Mouse (Mus musculus) megakaryocyte, embryonic 14.5 days (primary cell): ENCODE measurements around the gene Naip5. TPM values are rescaled to one million over a fixed set of nuclear protein-coding genes. Genes with fewer than 3 reads are reported as not detected.
"Not testable (repeated sequence)": the region's sequence is repeated elsewhere in the genome, so short reads cannot be mapped to it uniquely, and the experiment has no call there.

Experiments used
- H3K27me3 ChIP-seq: replicated peaks from 2 replicates; pipeline ENCODE3; 2012; ENCODE audit warnings: inconsistent platforms
- H3K36me3 ChIP-seq: replicated peaks from 2 replicates; pipeline ENCODE3; 2012; ENCODE audit warnings: low read length, inconsistent platforms, mixed read lengths
- H3K4me1 ChIP-seq: 2 replicates; pipeline ENCODE4 v1.6.1; 2012; ENCODE audit warnings: inconsistent platforms
- H3K4me3 ChIP-seq: replicated peaks from 2 replicates; pipeline ENCODE3; 2012; ENCODE audit warnings: moderate library complexity, mild to moderate bottlenecking, inconsistent platforms
- H3K9me3 ChIP-seq: 2 replicates; pipeline ENCODE4 v1.6.1; 2012; ENCODE audit warnings: inconsistent platforms
- FLI1 ChIP-seq: IDR thresholded peaks from 2 replicates; pipeline ENCODE4 v1.6.1; 2012; ENCODE audit warnings: low read length, inconsistent platforms, mixed read lengths
- GATA1 ChIP-seq: IDR thresholded peaks from 3 replicates; pipeline ENCODE4 v1.6.1; 2012; ENCODE audit warnings: mixed read lengths, low read length, inconsistent platforms, borderline replicate concordance
- polyA plus RNA-seq: library from polyadenylated mRNA; stranded (reverse); fragments of >175 nt; gene quantifications from 2 replicates; pipeline ENCODE4 v1.2.3, GENCODE M21; 2012; ENCODE audit warnings: low replicate concordance; ENCODE audit not compliant: insufficient read depth

Gene Naip5
- polyA plus RNA-seq, 1 experiment: 0.28 TPM

- Histone ChIP-seq H3K36me3 (peaks cover 13% of the 10 kb centered on the region), H3K4me3 (peak overlapping the region; percentile 81), H3K9me3 (no peaks in the 10 kb centered on the region), H3K27me3 (peaks cover 1% of the 10 kb centered on the region), H3K4me1 (peaks cover 46% of the 10 kb centered on the region)
- TF ChIP-seq FLI1 (no peak), GATA1 (no peak)
Measured at GRCm38 (mm10) chr13:100200778-100201177, 45.3 kb downstream of the Naip5 start.

GRCm38 (mm10) chr13:100195421-100195820 lies 50.7 kb downstream of the Naip5 start:
- H3K4me1 ChIP-seq: peaks cover 19% of the 10 kb centered on the region
- no peaks in the 10 kb centered on the region for H3K27me3 ChIP-seq
- no peak for TF ChIP-seq GATA1
- peaks cover 33% of the 10 kb centered on the region for H3K36me3 ChIP-seq
- H3K4me3 ChIP-seq: no peak overlapping the region
- no peaks in the 10 kb centered on the region for H3K9me3 ChIP-seq

- peaks cover 75% of the 10 kb centered on the region for H3K36me3 ChIP-seq
Measured at GRCm38 (mm10) chr13:100183111-100183510, 63.0 kb downstream of the Naip5 start.

GRCm38 (mm10) chr13:100174360-100174759 lies 71.8 kb downstream of the Naip5 start:
- H3K4me1 ChIP-seq, H3K27me3 ChIP-seq, H3K9me3 ChIP-seq, H3K4me3 ChIP-seq: not testable (repeated sequence)
- peaks cover 42% of the 10 kb centered on the region for H3K36me3 ChIP-seq

More at GRCm38 (mm10) chr13:100183111-100183510, 63.0 kb downstream of the Naip5 start:
- H3K27me3 ChIP-seq, H3K4me3 ChIP-seq, H3K4me1 ChIP-seq, H3K9me3 ChIP-seq: not testable (repeated sequence)

- H3K4me3 ChIP-seq, H3K27me3 ChIP-seq, H3K4me1 ChIP-seq, H3K9me3 ChIP-seq: not testable (repeated sequence)
- peaks cover 49% of the 10 kb centered on the region for H3K36me3 ChIP-seq
Measured at GRCm38 (mm10) chr13:100166378-100166777, 79.7 kb downstream of the Naip5 start.

GRCm38 (mm10) chr13:100162467-100162866 lies 83.7 kb downstream of the Naip5 start:
- H3K36me3 ChIP-seq: peaks cover 73% of the 10 kb centered on the region
- not testable (repeated sequence) for H3K27me3 ChIP-seq, H3K9me3 ChIP-seq, H3K4me1 ChIP-seq, H3K4me3 ChIP-seq

Other genes with a start within 250 kb of the Naip5 start
- 7.9 and 13.6 TPM in 2 replicates for gene Mccc2, start 230.7 kb downstream of the Naip5 start, polyA plus RNA-seq
- 0.67 and 1.8 TPM in 2 replicates for gene Bdp1, start 142.3 kb downstream of the Naip5 start, polyA plus RNA-seq
- gene Serf1, start 138.3 kb downstream of the Naip5 start, polyA plus RNA-seq: 20.9 TPM in 1 of 2 replicates, not detected in the other
- gene Smn1, start 121.5 kb downstream of the Naip5 start, polyA plus RNA-seq: 69.1 and 101 TPM in 2 replicates
- 0.85 TPM in 1 of 2 replicates, not detected in the other for gene Naip2, start 44.2 kb downstream of the Naip5 start, polyA plus RNA-seq
- 0.31 TPM in 1 of 2 replicates, not detected in the other for gene Naip6, start 71.4 kb upstream of the Naip5 start, polyA plus RNA-seq
- 0.02 TPM in 1 of 2 replicates, not detected in the other for gene Naip1, start 206.5 kb upstream of the Naip5 start, polyA plus RNA-seq
- gene Gtf2h2, start 246.3 kb upstream of the Naip5 start, polyA plus RNA-seq: 5.8 and 10.0 TPM in 2 replicates